Mouse (Mus musculus) mature B cell (primary cell): ENCODE measurements around the gene Asdurf.
"Not testable (repeated sequence)": the region's sequence is repeated elsewhere in the genome, so short reads cannot be mapped to it uniquely, and the experiment has no call there.

Experiments used
- in situ Hi-C: fragments of 300-500 bp; cut with MboI; formaldehyde crosslinking; loops from 2 replicates; pipeline ENCODE4 v1.14.3; 2019

Gene Asdurf

GRCm38 (mm10) chr1:53352327-53353261, at the start of gene Asdurf, which contains the start of the genes Gm28551 and Asnsd1:
Asdurf (minus strand) TSS chr1:53352619.
Gm28551 (minus strand) TSS chr1:53352667.
Asnsd1 (minus strand) TSS chr1:53352752.
- in situ Hi-C loops = loop anchor here (25.0 kb wide), 1 partner anchor 290 kb away; the partner anchor contains the start of gene Mstn

GRCm38 (mm10) chr1:53393936-53394760, 41.7 kb upstream of the Asdurf start:
- in situ Hi-C loops = not testable (repeated sequence)

GRCm38 (mm10) chr1:53388762-53389161, 36.3 kb upstream of the Asdurf start:
- in situ Hi-C loops = no loop called here

- in situ Hi-C loops = no loop called here
Observed at GRCm38 (mm10) chr1:53384085-53384688, 31.8 kb upstream of the Asdurf start.

GRCm38 (mm10) chr1:53377731-53378130, 25.3 kb upstream of the Asdurf start:
- in situ Hi-C loops = no loop called here

- in situ Hi-C loops = not testable (repeated sequence)
Observed at GRCm38 (mm10) chr1:53375965-53376364, 23.5 kb upstream of the Asdurf start.

- in situ Hi-C loops = loop anchor here (25.0 kb wide), 1 partner anchor 297 kb away; the partner anchor contains the start of gene Mstn
Observed at GRCm38 (mm10) chr1:53358988-53359387, 6.6 kb upstream of the Asdurf start.

DNA sequence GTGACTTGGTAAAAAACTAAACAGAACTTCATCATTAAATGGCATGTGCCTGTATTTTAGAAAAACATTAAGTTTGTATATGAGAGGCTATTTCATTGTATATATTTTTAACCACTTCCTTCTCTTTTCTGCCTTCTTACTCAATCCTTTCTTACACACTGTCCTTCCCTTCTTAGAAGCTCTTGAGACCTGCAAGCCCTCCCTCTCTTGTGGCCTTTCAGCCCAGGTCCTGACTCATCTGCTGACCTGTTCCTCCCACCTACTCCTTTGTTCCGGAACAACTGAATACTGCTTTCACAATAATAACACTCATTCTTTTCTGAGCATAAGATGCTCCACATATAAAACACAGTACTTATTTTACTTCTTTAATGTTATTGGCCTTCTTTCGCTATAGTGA, 11.3 kb downstream of the Asdurf start:
- in situ Hi-C loops = no loop called here

GRCm38 (mm10) chr1:53337403-53337802, 15.0 kb downstream of the Asdurf start:
- in situ Hi-C loops = not testable (repeated sequence)

DNA sequence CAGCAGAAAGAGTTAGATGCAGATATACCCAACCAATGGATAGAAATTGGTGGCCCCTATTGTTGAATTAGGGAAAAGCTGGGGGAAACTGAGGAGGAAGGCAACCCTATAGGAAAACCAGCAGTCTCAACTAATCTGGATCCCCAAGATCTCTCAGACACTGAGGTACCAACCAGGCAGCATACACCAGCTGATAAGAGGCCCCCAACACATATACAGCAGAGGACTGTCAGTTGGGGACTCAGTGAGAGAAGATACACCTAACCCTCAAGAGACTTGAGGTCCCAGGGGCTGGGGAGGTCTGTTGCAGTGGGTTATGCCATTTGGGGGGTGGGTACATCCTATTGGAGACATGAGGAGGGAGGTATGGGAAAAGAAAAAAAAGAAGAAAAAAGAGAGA, 17.0 kb downstream of the Asdurf start:
- in situ Hi-C loops = no loop called here

GRCm38 (mm10) chr1:53333527-53333926, 18.9 kb downstream of the Asdurf start:
- in situ Hi-C loops = not testable (repeated sequence)

GRCm38 (mm10) chr1:53324827-53325494, 27.5 kb downstream of the Asdurf start:
- in situ Hi-C loops = no loop called here

- in situ Hi-C loops = no loop called here
Observed at GRCm38 (mm10) chr1:53324277-53324676, 28.1 kb downstream of the Asdurf start.

DNA sequence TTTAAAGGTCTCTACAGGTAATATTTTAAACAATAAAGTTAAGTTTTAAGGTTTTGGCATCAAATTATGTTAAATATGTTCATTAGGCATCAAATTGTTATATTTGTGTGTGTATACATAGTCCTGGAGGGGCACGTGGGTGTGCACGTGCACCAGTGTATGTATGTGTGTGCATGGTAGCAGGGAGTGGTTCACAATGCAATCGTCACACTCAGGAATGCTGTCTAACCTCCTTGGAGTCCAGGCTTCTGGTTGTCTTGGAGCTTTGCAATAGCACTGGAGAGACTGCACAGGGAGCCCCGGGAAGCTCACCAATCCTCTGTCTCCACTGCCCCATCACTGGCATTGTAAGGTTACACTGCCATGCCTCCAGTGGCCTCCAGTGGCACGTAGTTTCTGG, 29.2 kb downstream of the Asdurf start:
- in situ Hi-C loops = no loop called here

DNA sequence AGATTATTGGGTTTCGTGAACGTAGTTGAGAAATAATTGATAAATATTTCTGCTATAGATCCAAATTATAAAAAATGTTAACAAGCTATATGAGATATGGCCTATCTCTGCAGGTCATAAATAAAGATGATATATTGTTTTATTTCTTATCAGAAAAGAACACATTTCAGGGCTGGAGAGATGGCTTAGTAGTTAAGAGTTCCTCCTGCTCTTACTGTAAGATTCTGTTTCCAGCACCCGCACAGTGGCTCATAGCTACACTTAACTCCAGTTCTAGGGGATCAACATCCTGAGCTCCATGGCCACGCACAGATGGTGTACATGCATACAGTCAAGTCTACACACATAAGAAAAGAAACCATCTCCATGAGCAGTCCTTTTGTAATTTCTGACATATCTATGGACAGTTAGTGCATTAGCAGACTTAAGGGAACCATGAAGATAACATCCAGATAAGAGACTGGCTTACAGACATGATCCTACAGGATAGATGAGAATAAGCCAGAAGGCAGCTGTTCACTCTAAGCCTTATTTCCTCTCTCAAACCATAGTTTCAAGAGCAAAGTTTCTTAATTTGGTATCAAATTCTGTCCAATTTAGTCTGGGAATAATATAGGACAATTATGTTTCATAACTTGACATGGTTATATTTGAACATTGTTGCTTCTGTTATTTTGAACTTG, 30.6 kb downstream of the Asdurf start:
- in situ Hi-C loops = no loop called here

DNA sequence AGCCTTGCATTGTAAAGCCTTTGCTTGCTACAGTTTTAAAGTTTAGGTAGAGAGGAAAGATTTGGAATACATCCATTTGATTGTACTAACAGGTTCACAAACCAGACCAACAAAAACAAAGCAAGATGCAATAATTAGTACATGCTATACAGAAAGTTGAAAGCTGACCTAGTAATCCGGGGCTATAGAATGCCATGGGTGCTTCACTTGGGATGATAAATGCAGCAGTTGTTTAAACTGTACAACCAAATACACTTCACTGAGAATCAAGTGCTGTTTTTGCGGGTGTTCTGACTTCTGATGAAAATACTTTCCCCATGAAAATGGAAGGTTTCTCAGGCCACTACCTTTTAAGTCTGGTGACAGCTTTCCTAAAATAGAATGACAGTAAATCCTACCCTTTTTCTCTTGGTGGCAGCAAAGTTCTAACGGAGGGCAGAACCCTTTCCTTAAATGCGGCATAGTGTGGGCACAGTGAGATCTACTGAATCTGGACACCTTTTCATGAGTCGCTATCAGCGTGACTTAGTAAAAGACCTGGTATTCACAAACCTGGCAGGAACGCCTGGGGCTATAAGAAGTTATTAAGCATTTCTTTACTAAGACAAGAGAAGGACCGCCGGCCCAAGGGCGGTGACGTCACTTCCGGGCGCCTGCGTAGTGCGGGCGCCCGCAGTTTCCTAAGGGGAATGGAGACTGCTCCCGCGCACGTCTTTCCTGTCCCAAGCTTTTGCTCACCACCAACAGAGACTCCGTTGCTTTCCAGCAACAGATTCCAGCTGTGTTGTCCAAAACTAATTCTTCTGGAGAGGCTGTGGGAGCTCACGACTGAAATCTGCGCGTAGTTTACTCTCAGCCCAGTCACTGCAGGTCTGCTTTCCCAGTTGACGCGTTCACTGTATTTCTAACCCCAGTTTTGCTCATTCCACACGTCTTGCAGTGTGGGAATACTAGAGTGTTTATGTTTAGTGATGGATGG, 39.1 kb downstream of the Asdurf start, which contains the start of gene Osgepl1:
Osgepl1 (plus strand) TSS at position 636 of the 979 bp plus-strand sequence.
- in situ Hi-C loops = no loop called here

GRCm38 (mm10) chr1:53300506-53300905, 51.9 kb downstream of the Asdurf start:
- in situ Hi-C loops = no loop called here
